Mouse (Mus musculus): Measurements from ENCODE around the gene Kifap3. TPM values are rescaled to one million over a fixed set of nuclear protein-coding genes. Genes with fewer than 3 reads are reported as not detected.
A peak's percentile ranks its signal among the peaks of the same experiment; 100 is the strongest.
"Not testable (repeated sequence)": the region's sequence is repeated elsewhere in the genome, so short reads cannot be mapped to it uniquely, and the experiment has no call there.

Gene Kifap3
- 59.7 and 60.1 TPM in 2 replicates for polyA plus RNA-seq (2016; fragmentation: Nextera tagmentation; extraction: Ambion mirVana)

DNA sequence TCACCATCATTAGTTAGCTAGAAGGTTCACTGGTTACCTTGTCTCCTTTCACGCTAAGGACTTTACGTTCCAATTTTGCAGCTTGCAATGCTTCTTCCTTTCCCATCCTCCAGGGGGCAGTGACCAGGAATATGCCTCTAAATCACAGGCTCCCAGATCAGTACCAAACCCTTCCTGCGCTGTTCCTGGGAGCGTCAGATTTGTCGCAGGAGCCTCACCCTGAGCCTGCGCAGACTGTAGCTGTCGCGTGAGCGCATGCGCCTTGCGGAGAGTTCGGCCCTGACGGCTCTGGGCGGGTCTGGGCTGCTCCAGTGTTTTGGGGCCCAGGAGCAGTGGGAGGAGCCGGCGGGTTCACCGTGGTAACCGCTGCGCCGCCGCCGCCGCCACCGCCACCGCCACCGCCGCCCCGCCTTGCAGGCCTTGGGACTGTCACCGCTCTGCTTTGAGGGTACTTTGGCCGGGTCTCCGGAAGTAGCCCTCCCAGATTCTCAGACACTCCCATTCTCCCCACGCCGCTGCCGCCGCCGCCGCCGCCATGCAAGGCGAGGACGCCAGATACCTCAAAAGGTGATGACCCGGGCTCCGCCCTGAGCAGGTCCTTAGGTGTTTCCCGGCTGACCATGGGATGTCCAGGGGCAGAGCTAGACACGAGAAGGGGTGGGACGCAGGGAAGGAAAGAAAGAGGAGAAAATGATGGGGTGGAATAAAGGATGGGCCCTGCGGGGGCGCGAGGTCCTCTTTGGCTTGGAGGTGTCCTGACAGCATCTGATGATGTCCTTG is at the start of gene Kifap3:
Gene Kifap3, plus strand, starts transcription at position 248 of the 780 bp plus-strand sequence.
- Histone ChIP-seq H3K27me3 (no peaks in the 10 kb centered on the region), H3K27ac (replicated peaks) (peak within 1 kb of the TSS; percentile 86), H3K36me3 (peaks cover 6% of the 10 kb centered on the region), H3K4me3 (peak within 1 kb of the TSS; percentile 70), H3K4me2 (replicated peaks) (peak within 1 kb of the TSS; percentile 63), H3K4me1 (no peaks in the 10 kb centered on the region), H3K9ac (replicated peaks) (peak within 1 kb of the TSS; percentile 84), H3K9me3 (0 out of 2 replicates have a peak, but pooled peaks cover 5% of the 10 kb centered on the region)
- WGBS, result 0% methylated on average over 48 of the region's 48 CpGs
- peak; percentile 100 for ATAC-seq (ENCODE audit: low FRiP score, low read depth)

DNA sequence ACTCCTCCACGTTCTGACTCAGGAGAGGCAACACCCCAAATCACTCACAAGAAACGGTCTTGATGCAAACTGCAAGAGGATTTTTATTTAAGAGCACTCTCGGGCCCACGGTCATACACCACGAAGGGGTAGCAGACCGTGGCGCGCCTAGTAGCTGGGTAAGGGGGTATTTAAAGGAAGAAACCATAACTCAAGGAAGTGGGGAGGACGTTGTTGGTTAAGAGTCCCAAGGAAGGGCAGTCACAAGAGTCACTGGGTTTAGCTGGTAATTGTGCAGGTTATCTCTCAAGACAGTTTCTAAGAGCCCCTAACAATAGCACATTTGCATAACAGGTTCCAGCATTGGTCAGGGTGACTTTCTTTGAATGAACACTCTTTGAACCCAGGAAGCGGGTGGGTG is 48.2 kb upstream of the Kifap3 start:
- not testable (repeated sequence) for H3K36me3 ChIP-seq; H3K9me3 ChIP-seq; H3K9ac ChIP-seq (replicated peaks); H3K4me2 ChIP-seq (replicated peaks); H3K4me3 ChIP-seq; H3K4me1 ChIP-seq; H3K27ac ChIP-seq (replicated peaks); H3K27me3 ChIP-seq; ATAC-seq (ENCODE audit: low FRiP score, low read depth)
- WGBS, result 94% methylated on average over 10 of the region's 10 CpGs

DNA sequence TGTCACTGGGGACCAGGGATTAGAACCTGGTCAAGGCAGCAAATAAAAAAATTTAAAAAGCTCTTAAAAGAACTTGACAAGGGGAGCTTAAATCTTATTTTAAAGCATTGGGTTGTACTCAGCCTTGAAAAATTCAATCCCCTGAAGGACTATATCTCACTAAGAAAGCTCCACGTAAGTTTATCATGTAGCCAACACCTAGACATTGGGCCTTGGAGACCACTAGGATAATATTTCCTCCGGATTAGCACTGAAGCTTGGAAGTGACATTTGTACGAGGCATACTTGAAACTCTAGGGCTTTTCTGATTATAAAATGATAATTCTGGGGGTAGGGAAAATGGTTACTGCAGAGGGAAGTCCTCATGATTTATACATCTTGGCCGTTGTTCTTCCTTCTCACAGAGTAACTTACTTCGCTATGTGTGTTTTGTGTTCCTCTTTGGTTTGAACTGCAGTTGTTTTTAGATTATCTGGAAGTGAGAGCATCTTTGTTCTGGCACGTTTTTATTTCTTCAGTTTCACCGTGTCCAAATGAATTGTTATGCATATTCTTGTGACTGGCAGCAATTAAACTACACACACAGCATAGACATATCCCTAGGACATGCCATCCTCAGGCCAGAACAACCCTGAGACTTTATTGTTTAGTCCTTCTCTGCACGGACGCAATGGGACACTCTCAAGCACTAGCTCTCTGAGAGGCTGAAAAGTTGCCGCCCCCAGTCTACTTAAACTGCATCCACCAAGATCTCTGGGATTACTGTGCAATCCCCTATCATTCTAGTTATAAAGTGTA is 42.7 kb upstream of the Kifap3 start:
- no peaks in the 10 kb centered on the region for H3K27me3 ChIP-seq
- no peaks in the 10 kb centered on the region for H3K9me3 ChIP-seq
- no peak for ATAC-seq (ENCODE audit: low FRiP score, low read depth)
- WGBS, result 82% methylated on average over 10 of the region's 10 CpGs
- H3K4me1 ChIP-seq, result no peaks in the 10 kb centered on the region
- H3K4me3 ChIP-seq, result no peak overlapping the region
- no peak overlapping the region for H3K9ac ChIP-seq (replicated peaks)
- no peak overlapping the region for H3K4me2 ChIP-seq (replicated peaks)
- H3K27ac ChIP-seq (replicated peaks), result no peak overlapping the region
- no peaks in the 10 kb centered on the region for H3K36me3 ChIP-seq

DNA sequence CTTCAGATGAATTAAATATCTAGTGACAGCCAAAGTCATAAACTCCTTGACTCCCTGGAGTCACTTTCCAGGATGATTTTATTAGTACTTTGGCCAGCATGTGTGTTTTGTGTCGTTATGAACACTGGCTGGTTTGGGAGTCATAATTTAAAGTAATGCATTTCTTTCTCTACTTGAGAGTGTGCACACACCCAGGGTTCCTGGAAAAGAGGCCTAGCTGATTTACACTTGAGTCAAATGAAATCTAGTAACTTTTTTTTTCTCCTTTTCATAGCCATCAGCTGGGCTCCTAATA is 42.2 kb upstream of the Kifap3 start:
- no peak overlapping the region for H3K4me3 ChIP-seq
- no peaks in the 10 kb centered on the region for H3K4me1 ChIP-seq
- no peak overlapping the region for H3K4me2 ChIP-seq (replicated peaks)
- no peaks in the 10 kb centered on the region for H3K27me3 ChIP-seq
- no peaks in the 10 kb centered on the region for H3K9me3 ChIP-seq
- no peak overlapping the region for H3K27ac ChIP-seq (replicated peaks)
- no peaks in the 10 kb centered on the region for H3K36me3 ChIP-seq
- no peak overlapping the region for H3K9ac ChIP-seq (replicated peaks)
- ATAC-seq (ENCODE audit: low FRiP score, low read depth), result no peak
- 80% methylated on average over 1 of the region's 1 CpGs for WGBS

DNA sequence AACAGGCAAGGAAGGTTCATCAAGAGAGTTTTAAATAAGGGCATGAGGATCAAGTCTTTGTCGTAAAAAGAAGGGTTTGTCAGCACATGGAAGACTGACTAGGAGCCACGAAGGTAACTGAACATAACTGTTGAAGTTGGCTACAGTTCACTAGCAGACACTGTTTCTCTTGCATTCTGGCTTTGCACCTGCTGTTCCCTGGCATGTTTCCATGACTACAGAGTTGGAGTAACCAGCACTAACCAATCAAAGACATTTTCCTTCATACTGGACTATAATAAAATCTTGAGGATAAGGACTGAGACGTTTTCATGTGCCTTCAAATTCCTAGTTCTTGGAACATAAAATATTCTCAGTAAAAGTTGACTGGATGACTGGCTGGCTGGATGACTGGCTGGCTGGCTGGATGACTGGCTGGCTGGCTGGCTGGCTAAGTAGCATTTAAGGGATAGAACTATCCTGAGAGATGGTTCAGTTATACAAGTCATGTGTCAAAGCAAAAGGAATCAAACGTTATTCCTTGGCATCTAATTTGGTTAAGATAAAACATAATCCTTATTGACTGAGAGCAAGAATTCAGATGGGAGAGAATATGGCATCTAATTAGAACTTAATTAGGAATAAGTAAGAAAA is 27.9 kb upstream of the Kifap3 start:
- 65% methylated on average over 4 of the region's 4 CpGs for WGBS

DNA sequence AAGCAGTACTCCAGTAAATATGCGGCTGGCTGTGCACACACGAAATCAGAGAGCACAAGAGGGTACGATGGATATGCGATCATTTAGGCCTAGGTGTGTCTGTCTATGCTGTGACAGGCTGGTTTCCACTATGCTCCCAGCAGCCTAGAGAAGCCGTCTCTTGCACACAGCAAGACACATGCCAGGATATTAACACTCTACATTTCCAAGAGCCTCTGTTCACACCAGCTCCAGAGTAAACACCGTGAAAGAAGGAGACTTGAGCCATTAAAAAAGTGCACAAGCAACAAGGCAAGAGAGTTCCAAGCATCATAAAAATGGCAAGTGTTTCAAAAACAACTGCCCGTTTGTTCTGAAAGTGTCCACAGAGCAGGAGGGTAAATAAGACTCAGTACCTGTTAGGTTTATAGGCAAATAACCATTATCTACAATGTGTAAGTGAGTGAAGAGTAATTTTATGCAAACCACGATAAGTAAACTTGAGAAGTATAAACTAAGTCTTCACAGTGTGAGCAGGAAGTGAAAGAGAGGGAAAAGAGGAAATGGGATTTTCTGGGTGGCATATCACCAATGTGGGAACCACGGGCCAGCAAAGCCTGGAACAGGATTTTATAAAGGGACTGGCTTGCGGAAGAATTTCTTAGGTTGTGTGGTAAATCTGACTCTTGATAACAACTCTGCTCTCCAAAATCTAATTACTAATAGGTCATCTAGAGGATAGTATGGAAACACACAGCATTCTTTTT is 21.7 kb upstream of the Kifap3 start:
- Histone ChIP-seq H3K4me3 (no peak overlapping the region), H3K9ac (replicated peaks) (no peak overlapping the region), H3K27ac (replicated peaks) (no peak overlapping the region), H3K4me1 (no peaks in the 10 kb centered on the region), H3K9me3 (no peaks in the 10 kb centered on the region), H3K36me3 (no peaks in the 10 kb centered on the region), H3K27me3 (no peaks in the 10 kb centered on the region), H3K4me2 (replicated peaks) (no peak overlapping the region)
- no peak for ATAC-seq (ENCODE audit: low FRiP score, low read depth)
- WGBS, result 87% methylated on average over 10 of the region's 10 CpGs

More for the DNA sequence above, 27.9 kb upstream of the Kifap3 start:
- no peaks in the 10 kb centered on the region for H3K4me1 ChIP-seq
- H3K4me3 ChIP-seq, result no peak overlapping the region
- H3K27me3 ChIP-seq, result no peaks in the 10 kb centered on the region
- no peak overlapping the region for H3K27ac ChIP-seq (replicated peaks)
- no peaks in the 10 kb centered on the region for H3K36me3 ChIP-seq
- no peak overlapping the region for H3K4me2 ChIP-seq (replicated peaks)
- H3K9ac ChIP-seq (replicated peaks), result no peak overlapping the region
- no peak for ATAC-seq (ENCODE audit: low FRiP score, low read depth)
- no peaks in the 10 kb centered on the region for H3K9me3 ChIP-seq

DNA sequence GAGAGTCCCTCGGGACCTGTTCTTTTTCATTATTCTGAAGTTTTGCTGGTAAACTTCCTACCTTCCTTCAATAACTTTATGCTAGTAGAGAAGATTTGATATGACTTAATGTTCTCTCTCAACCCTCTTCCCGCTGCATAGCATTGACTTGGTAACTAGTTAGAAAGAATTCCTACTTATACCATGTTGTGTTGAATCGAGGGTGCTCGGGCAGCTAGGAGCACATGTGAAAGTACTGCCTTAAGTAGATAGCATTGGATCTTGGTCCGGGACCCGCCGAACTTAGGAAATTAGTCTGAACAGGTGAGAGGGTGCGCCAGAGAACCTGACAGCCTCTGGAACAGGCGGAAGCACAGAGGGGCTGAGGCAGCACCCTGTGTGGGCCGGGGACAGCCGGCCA is 4.2 kb downstream of the Kifap3 start:
- H3K9me3 ChIP-seq; H3K9ac ChIP-seq (replicated peaks); H3K36me3 ChIP-seq; H3K27me3 ChIP-seq; H3K4me3 ChIP-seq; H3K4me1 ChIP-seq; ATAC-seq (ENCODE audit: low FRiP score, low read depth); H3K4me2 ChIP-seq (replicated peaks); H3K27ac ChIP-seq (replicated peaks): not testable (repeated sequence)
- 94% methylated on average over 8 of the region's 11 CpGs for WGBS

DNA sequence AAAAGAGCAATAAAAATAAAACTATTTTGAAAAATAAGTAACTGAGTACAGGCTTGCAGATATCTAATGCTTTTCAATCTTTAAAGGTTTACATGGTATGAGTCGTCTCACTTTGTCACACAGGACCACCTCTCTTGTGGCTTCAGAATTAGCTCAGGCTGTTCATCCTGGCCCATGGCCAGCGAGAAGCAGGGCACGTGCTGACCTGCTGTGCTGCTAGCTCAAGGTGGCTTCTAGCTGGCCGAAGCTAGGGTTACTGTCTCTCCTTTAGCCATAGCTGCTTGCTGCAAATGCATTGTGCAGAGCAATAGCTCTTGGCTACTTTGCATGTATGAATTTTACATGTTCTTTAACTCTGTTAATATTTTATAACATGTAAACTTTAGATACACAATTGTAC is 42.0 kb downstream of the Kifap3 start:
- Histone ChIP-seq H3K27me3 (no peaks in the 10 kb centered on the region), H3K4me1 (no peaks in the 10 kb centered on the region), H3K36me3 (no peaks in the 10 kb centered on the region; the same call in 1 of the 2 replicates), H3K4me2 (replicated peaks) (no peak overlapping the region), H3K9ac (replicated peaks) (no peak overlapping the region), H3K4me3 (no peak overlapping the region), H3K9me3 (no peaks in the 10 kb centered on the region), H3K27ac (replicated peaks) (no peak overlapping the region)
- no peak for ATAC-seq (ENCODE audit: low FRiP score, low read depth)
- WGBS, result 90% methylated on average over 4 of the region's 4 CpGs

DNA sequence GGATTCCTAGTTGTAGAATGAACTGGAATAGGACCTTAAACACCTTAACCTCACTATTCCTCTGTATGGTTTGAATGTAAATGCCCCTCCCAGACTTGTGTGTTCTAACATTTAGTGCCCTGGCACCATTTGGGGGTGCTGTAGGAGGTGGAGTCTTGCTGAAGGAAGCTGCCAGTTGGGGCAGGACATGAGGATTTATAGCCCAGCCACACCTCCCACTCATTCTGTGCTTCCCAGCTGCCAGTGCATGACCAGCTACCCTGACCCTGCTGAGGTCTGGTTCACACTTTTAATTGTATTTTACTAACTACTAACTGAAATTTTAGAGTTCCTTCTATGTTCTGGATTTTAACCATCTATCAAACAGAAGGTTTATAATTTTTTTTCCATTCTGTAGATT is 50.1 kb downstream of the Kifap3 start:
- Histone ChIP-seq H3K27me3 (no peaks in the 10 kb centered on the region), H3K27ac (replicated peaks) (no peak overlapping the region), H3K36me3 (no peaks in the 10 kb centered on the region), H3K9me3 (no peaks in the 10 kb centered on the region), H3K4me3 (no peak overlapping the region), H3K4me1 (no peaks in the 10 kb centered on the region), H3K9ac (replicated peaks) (no peak overlapping the region), H3K4me2 (replicated peaks) (no peak overlapping the region)
- no peak for ATAC-seq (ENCODE audit: low FRiP score, low read depth)

DNA sequence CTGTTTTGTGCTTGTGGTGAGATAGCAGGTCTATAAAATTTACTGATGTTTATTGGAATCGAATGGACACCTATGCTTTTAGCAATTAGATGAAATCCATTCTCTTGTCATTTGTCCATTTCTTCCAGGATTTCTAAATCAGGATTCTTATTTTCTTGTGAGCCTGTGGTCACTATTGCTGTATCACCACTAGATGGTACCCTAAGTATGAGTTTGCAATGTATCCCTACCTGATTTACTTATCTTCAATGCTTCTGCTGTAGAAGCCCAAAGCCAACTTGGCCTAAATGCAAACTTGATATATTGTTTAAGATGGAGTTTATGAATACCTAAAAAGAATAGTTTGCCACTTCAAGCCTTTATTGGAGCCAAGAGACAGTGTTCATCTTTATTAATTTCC is 54.7 kb downstream of the Kifap3 start:
- 83% methylated on average over 1 of the region's 1 CpGs for WGBS
- Histone ChIP-seq H3K9me3 (no peaks in the 10 kb centered on the region), H3K4me2 (replicated peaks) (no peak overlapping the region), H3K36me3 (no peaks in the 10 kb centered on the region), H3K4me1 (no peaks in the 10 kb centered on the region), H3K4me3 (no peak overlapping the region), H3K27ac (replicated peaks) (no peak overlapping the region), H3K27me3 (no peaks in the 10 kb centered on the region), H3K9ac (replicated peaks) (no peak overlapping the region)
- ATAC-seq (ENCODE audit: low FRiP score, low read depth), result no peak

DNA sequence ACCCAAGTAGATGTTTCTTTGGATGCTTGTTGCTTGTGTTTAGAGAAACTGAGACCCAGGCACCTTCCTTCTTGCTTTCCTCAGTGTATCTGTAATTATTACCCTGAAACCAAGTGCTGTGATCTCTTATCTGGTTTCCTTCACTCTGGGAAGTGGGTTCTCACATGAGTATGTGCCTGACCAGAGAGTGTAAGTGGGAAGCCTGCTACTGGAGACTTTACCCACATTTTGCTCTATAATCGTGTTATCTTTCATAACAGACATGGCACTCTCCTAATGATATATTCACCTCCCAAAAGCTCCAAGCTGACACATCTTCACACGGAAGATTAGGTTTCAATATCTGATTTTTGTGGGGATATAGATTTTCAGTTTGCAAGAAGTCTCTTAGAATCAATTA is 55.7 kb downstream of the Kifap3 start:
- 91% methylated on average over 2 of the region's 2 CpGs for WGBS
- H3K4me3 ChIP-seq, result no peak overlapping the region
- no peaks in the 10 kb centered on the region for H3K36me3 ChIP-seq
- no peak overlapping the region for H3K9ac ChIP-seq (replicated peaks)
- H3K27me3 ChIP-seq, result no peaks in the 10 kb centered on the region
- H3K4me1 ChIP-seq, result no peaks in the 10 kb centered on the region
- ATAC-seq (ENCODE audit: low FRiP score, low read depth), result no peak
- no peaks in the 10 kb centered on the region for H3K9me3 ChIP-seq
- no peak overlapping the region for H3K4me2 ChIP-seq (replicated peaks)
- no peak overlapping the region for H3K27ac ChIP-seq (replicated peaks)

DNA sequence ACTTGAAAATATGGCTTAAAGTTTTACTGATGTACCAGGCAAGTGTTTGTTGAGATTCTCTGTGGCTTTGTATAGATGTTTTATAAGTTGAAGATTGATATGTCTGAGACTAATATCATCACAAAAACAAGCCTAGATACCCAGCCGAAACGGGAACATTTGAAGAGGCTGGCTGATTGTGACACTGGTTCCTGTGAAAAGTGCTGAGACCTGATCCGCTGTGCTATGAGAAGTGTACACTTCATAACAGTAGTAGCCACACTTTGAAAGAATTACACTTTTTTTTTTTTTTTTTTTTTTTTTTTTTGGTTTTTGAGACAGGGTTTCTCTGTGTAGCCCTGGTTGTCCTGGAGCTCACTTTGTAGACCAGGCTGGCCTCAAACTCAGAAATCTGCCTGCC is 59.1 kb downstream of the Kifap3 start:
- not testable (repeated sequence) for H3K36me3 ChIP-seq; H3K4me1 ChIP-seq; H3K4me3 ChIP-seq; H3K27ac ChIP-seq (replicated peaks); H3K9ac ChIP-seq (replicated peaks); H3K9me3 ChIP-seq; H3K4me2 ChIP-seq (replicated peaks); H3K27me3 ChIP-seq; ATAC-seq (ENCODE audit: low FRiP score, low read depth)
- WGBS, result 91% methylated on average over 3 of the region's 3 CpGs

All from midbrain, embryonic 12.5 days (tissue).